Mouse (Mus musculus) lung, adult 2 months (tissue): ENCODE measurements around the gene Dmrtc2. TPM values are rescaled to one million over a fixed set of nuclear protein-coding genes. Genes with fewer than 3 reads are reported as not detected.

ENCODE experiments used
- DNase-seq: peaks from one replicate; pipeline ENCODE4 v3.0.0; 2022
- H3K4me1 ChIP-seq: fragments of 200-500 bp; 2 replicates; pipeline ENCODE4 v1.6.1; 2011; ENCODE audit warnings: low read length; ENCODE audit not compliant: control insufficient read depth, insufficient read depth
- H3K4me3 ChIP-seq: fragments of 200-500 bp; replicated peaks from 2 replicates; pipeline ENCODE3; 2011; ENCODE audit warnings: low read depth, mild to moderate bottlenecking, control low read depth, low read length; ENCODE audit errors: extremely low read depth
- CTCF ChIP-seq: fragments of 200-500 bp; IDR thresholded peaks from 2 replicates; pipeline ENCODE4 v1.5.1; 2011; ENCODE audit warnings: mild to moderate bottlenecking, low read length, control low read depth; ENCODE audit not compliant: insufficient read depth
- POLR2A ChIP-seq: fragments of 200-500 bp; IDR thresholded peaks from 2 replicates; pipeline ENCODE4 v1.6.1; 2011; ENCODE audit warnings: low read depth, mild to moderate bottlenecking, control low read depth, low read length, borderline replicate concordance; ENCODE audit errors: extremely low read depth
- WGBS: fragments of 180-500 bp; shearing (Covaris S2); methylation state at CpG from one replicate; pipeline ENCODE4 v1.1.7; 2018; 5-methylcytosine and 5-hydroxymethylcytosine counted together
- polyA plus RNA-seq: library from polyadenylated mRNA; depleted of rRNA; stranded (reverse); fragments of >200 nt; gene quantifications from 2 replicates; pipeline ENCODE4 v1.2.3, GENCODE M21; 2012

Gene Dmrtc2
- polyA plus RNA-seq, 1 experiment, result not detected

DNA sequence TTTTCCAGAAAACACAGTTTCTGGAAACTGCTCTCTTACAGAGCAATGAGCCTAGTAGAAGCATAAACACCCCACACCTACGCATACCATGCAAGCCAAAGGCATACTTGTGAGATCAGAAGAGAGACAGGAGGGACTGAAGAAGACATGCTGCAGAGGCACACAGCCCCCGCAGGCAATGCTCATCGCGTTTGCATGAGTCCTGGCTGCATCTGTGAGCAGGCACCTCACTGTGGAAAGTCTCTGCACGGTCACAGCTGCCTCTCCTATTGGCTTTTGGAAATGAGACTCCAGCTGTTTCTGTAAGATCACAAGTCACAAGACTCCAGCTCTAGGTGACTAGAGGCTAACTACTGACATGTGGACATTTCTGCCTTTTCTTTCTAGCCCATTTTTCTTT lies 19.7 kb upstream of the Dmrtc2 start:
- no peak for DNase-seq
- no peak for TF ChIP-seq CTCF
- TF ChIP-seq POLR2A, result no peak
- 25% methylated on average over 5 of the region's 5 CpGs for whole genome bisulfite sequencing

DNA sequence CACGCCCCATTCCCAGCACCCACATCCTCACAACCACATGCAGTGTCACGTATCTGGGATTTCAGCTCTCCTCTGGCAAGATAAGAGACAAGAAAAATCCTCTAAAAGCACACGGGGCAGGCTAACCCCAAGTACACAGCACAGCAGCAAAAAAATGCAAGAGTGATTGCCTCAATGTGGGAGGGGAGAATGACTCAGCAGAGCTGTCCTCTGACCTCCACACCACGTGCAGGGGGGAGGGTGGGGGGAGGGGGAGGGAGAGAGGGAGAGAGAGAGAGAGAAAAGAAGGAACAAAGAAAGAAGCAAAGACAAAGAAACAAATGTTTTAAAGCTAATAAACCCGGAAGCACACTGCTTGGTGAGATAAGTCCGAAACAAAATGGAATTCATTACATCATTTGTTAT lies 19.0 kb upstream of the Dmrtc2 start:
- TF ChIP-seq CTCF, result no peak
- TF ChIP-seq POLR2A, result no peak
- no peak for DNase-seq
- Histone ChIP-seq H3K4me1 (no peaks in the 10 kb centered on the region), H3K4me3 (no peak overlapping the region)
- 22% methylated on average over 6 of the region's 6 CpGs for WGBS

More for the DNA sequence above, 19.7 kb upstream of the Dmrtc2 start:
- Histone ChIP-seq H3K4me3 (no peak overlapping the region), H3K4me1 (no peaks in the 10 kb centered on the region)

DNA sequence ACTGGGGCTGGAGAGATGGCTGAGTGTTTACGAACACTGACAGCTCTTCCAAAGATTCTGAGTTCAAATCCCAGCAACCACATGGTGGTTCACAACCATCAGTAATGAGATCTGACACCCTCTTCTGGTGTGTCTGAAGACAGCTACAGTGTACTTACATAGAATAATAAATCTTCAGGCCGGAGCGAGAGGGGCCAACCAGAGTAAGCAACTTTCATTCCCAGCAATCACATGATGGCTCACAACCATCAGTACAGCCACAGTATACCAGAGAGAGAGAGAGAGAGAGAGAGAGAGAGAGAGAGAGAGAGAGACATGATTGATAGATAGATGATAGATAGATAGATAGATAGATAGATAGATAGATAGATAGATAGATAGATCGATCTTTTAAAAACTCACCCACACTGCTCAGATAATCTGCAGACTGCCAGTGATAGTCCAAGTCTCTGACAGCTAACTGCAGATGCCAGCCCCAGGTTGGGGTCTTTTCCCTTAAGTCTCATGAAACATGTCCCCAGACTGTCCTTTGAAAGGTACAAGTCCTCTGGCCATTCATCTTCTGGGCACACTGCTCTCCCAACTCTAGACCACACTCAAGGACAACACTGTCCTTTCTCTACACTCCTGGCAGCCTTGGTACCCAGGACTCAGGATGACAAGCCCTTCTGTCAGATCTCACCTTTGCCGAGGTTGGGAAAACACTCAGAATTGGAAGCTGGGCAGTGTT lies 18.1 kb upstream of the Dmrtc2 start:
- WGBS, result 65% methylated on average over 5 of the region's 5 CpGs
- no peak overlapping the region for H3K4me3 ChIP-seq
- H3K4me1 ChIP-seq, result no peaks in the 10 kb centered on the region
- no peak for DNase-seq
- TF ChIP-seq CTCF, result no peak
- TF ChIP-seq POLR2A, result no peak

DNA sequence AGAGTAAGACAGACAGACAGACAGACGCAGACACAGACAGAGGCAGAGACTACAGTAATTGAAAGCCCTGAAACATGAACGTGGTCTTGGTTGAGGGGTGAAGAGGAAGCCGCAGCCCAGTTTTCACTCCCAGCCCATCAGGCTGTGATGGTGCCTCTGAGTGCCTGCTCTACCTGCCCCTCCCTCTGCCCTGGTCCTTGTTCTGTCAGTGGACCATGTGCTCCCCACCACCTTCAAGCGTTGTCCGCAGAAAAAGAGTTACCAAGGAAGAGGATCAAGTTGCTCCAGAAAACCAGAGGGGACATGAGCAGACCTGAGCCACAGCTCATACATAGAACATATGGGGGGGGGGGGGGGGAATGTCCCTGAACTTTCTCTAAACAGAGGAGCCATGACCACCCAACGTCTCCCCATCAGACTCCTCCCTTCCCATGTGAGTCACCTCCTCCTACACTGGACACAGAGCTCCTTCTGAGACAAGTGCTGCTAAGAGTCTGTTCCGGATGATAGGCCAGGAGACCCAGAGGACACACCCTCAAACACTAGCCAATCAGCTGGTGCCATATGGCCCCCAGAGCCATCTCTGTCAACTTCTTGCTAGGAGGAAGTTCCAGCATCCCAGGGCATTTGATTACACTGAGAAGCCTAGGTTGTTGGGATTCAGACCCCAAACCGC lies 17.2 kb upstream of the Dmrtc2 start:
- H3K4me1 ChIP-seq, result no peaks in the 10 kb centered on the region
- TF ChIP-seq POLR2A (no peak), CTCF (no peak)
- H3K4me3 ChIP-seq, result no peak overlapping the region
- 66% methylated on average over 8 of the region's 8 CpGs for WGBS
- DNase-seq, result no peak

DNA sequence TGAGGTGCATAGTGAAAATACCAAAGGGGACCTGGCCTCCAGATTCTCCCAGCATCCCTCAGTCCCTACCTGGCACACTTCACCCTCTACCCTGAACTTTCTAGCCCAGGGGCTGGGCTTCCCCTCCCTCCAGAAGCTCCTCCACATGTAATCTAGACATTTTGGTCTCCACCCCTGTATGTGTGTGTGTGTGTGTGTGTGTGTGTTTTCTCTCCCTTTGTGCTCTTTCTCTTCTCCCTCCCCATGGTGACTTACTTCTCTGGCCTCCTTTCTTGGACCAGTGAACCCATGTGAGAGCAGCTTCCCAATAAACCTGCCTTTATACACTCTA lies 16.7 kb upstream of the Dmrtc2 start:
- H3K4me1 ChIP-seq, result no peaks in the 10 kb centered on the region
- H3K4me3 ChIP-seq, result no peak overlapping the region
- no peak for DNase-seq
- TF ChIP-seq CTCF, result no peak
- TF ChIP-seq POLR2A, result no peak

DNA sequence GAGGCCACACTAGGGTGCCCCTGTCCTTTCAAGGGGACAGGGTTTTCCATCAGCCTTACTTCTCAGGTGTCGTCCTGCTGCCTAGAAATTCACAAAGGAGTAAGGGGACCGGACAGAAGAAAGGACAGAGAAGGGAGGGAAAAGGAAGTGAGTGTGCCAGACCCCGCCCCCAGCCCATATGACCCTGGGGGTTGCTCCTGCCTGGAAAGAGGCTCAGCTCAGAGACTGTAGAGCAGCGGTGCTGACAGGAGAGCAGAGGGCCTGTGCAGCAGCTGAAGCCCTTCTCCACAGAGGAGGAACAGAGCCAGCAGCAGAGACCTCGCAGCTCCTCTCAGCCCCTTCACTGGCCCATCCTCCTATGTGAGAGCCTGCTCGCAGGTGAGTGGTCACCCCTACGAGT lies 16.2 kb upstream of the Dmrtc2 start:
- 40% methylated on average over 7 of the region's 7 CpGs for WGBS
- DNase-seq, result no peak
- no peak overlapping the region for H3K4me3 ChIP-seq
- TF ChIP-seq CTCF (no peak), POLR2A (no peak)
- no peaks in the 10 kb centered on the region for H3K4me1 ChIP-seq

DNA sequence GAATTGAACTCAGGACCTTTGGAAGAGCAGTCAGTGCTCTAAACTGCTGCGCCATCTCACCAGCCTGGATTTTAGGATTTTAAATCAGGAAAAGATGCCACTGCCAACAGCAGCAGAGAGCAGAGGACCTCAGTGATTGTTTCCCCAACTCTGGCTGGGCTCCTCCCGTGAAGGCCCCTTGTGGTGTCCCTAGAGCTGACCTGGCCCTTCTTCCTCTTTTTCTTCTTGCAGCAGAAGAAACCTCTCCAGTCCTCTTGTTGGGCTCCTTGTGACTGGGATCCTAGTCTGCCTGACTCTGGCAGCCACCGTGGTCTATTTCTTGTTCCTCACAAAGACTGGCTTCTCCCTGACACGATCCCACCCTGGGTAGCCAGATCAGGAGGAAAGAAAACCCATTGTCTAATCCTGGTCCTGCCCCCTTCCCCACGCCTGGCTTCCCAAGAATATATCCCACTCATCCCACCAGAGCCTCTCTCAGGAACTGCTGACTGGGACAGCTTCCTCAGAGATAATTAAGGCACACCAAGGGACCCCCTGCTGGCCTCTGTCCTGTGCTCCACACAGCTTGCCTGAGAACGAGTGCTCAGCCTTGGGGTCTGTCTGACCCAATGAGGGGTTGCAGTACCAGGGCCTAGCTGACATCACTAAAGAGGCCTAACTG lies 13.3 kb upstream of the Dmrtc2 start:
- no peak for TF ChIP-seq POLR2A
- TF ChIP-seq CTCF, result no peak
- no peak for DNase-seq
- H3K4me1 ChIP-seq, result no peaks in the 10 kb centered on the region
- WGBS, result 45% methylated on average over 6 of the region's 6 CpGs
- no peak overlapping the region for H3K4me3 ChIP-seq

DNA sequence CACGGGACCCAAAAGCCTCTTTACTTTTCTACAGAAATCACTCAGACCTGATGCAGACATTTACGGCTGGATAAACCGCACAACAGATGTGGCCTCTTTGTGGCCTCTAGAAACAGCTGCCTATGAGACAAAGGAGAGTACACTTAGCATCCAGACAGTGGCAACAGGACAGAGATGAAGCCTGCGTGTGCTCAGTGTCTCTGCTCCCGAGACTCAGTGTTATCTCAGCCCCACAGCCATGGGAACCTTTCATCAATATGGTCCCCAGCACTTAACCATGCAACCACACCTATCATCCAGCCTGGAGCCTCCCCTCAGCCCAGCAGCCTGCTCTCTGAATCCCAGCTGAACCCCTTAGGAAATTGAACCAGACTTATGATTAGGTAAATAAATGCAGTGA lies 10.6 kb upstream of the Dmrtc2 start:
- 83% methylated on average over 5 of the region's 5 CpGs for WGBS
- DNase-seq, result no peak
- Histone ChIP-seq H3K4me1 (no peaks in the 10 kb centered on the region), H3K4me3 (no peak overlapping the region)
- TF ChIP-seq POLR2A, result no peak

DNA sequence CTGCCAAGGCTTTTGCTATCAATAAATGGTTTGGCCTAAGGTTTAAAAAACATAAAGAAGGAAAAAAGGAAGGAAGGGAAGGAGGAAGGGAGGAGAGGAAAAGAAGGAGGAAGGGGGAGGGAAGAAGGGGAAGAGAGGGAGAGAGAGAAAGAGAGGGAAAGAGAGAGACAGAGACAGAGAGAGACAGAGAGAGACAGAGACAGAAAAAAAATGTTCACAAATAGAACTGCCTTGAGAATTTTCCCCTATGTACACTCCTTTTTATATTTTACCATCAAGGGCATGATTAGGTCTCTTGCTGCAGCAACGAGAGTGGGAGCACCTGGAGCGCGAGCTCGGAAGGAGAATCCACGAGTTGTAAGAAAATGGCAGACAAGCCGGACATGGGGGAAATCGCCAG lies 7.9 kb upstream of the Dmrtc2 start, which contains the start of gene Gm9844:
Gene Gm9844, plus strand, starts transcription at position 301 of the 400 bp plus-strand sequence.
- no peak for DNase-seq
- WGBS, result 82% methylated on average over 7 of the region's 7 CpGs
- H3K4me1 ChIP-seq, result no peaks in the 10 kb centered on the region
- H3K4me3 ChIP-seq, result no peak within 1 kb of the TSS
- TF ChIP-seq CTCF, result no peak
- TF ChIP-seq POLR2A, result no peak

DNA sequence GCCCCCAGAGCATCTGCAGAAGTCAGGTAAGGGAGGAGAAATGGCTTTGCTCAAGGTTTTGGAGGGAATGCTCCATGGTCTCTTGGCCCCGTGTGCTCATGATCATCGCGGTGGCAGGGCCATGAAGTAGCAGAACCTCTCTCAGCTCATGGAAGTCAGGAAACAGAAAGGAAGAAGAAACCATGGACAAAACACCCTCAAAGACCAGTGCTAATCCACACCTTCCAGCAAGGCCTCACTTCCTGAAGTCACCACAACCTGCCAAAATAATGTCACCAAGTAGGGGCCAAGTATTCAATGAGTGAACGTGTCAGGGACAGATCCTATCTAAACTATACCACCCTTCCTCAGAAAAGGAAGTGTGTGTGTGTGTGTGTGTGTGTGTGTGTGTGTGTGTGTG lies 7.0 kb upstream of the Dmrtc2 start:
- no peak overlapping the region for H3K4me3 ChIP-seq
- no peaks in the 10 kb centered on the region for H3K4me1 ChIP-seq
- DNase-seq, result no peak
- 72% methylated on average over 4 of the region's 4 CpGs for WGBS
- TF ChIP-seq CTCF, result no peak
- no peak for TF ChIP-seq POLR2A
